Mouse (Mus musculus) granulocyte monocyte progenitor cell, adult 5-6 weeks (primary cell): ENCODE measurements around the gene Kl. TPM values are rescaled to one million over a fixed set of nuclear protein-coding genes. Genes with fewer than 3 reads are reported as not detected.
A peak's percentile ranks its signal among the peaks of the same experiment; 100 is the strongest.

Source experiments
- ATAC-seq: replicated peaks from 2 replicates; pipeline ENCODE4 v1.8.0; 2016; ENCODE audit warnings: mild to moderate bottlenecking, moderate TSS enrichment, inconsistent platforms; ENCODE audit not compliant: poor library complexity, severe bottlenecking
- total RNA-seq, 2 experiments: library from RNA; stranded (forward) in 1 of 2; stranded (reverse) in 1 of 2; fragments of 200-712, 200-1000 nt in 1 of 2; fragments of >200 nt in 1 of 2; fragmentation: Nextera tagmentation in 1 of 2; gene quantifications; 2 replicates each; pipeline ENCODE4 v1.2.3; 2014 to 2017

The Kl gene
- total RNA-seq (2014; fragmentation: Nextera tagmentation) (not detected in 2 replicates), total RNA-seq (2017) (not detected in 2 replicates)

DNA sequence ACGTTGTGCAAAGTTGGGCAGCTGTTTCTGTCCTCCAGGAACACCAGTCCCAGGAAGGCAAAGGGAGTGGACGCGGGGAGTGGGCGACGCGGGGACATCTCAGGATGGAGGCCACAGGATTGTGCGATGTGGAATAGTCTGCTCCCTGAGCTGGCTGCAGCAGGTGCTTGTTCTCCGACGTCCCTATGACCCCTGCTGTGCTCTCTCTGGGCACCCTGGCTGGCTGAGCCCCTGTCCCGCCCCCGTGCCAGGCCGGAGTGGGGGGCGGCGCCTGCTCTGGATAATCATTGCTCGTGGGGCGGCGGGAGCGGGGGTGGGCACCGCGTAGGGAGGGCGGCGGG, at the start of gene Kl:
Gene Kl, plus strand, starts transcription at position 280 of the 341 bp plus-strand sequence.
- ATAC-seq = no peak

DNA sequence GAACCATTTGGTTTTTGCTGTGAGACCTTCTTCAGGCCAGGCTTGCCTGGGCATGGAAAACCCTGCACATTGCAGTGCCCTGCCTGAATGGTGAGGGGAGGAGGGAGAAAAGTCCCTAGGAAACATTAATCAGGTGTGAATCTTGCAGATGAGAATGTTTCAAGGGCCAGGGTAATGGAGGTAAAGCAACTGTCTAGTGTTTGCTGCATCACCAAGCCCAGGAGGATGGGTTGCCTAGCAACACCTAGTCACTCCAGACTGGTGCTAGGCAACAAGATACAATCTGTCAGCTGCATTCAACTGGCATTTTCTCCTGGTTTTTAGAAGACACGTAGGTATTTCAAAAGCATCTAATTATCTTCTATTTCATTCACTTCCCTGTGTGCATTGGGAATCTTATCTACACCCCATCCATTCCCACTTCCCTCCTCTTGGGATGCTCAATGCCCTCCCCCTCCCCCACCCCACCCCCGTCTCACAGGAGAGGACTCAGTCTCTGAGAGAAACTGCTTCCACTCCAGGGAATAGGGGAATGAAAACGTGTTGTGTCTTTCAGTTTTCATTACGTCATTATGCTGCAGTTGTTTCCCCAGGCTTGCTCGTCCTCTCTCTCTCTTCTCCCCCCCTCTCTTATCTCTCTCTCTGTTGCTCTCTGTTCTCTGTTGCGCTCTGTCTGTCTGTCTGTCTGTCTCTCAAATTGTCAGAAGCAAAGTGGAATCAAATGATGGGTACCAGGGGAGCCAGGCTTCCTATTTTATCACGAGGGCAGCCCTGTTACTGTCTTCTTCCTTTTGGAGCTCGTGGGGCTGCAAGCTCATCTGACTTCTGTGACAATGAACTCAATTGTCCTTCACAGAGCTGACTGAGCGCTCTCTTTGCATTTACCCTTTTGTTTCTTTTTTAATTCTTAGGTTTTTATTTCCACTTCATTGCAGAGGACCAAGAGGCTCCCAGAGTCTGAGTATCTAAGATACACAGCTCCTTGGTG, 46.1 kb upstream of the Kl start:
- no peak for ATAC-seq

DNA sequence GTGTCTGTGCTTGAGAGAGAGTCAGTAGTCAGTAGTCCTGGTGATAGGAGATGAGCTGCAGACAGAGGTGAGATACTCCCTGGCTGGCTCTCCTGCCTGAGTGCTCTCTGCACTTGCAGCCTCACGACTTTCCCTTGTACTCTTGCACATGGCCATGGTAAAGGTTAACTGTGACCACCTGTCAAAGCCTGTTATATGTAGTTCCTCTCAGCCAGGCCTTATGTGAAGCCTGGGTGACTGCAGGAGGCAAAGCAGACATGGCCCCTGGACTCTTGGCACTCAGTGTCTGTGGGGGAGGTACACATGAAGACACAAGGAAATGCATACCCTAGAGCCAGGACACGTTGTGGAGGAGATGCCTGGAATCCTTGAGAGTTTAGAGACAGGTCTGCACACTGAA, 40.3 kb upstream of the Kl start:
- no peak for ATAC-seq

DNA sequence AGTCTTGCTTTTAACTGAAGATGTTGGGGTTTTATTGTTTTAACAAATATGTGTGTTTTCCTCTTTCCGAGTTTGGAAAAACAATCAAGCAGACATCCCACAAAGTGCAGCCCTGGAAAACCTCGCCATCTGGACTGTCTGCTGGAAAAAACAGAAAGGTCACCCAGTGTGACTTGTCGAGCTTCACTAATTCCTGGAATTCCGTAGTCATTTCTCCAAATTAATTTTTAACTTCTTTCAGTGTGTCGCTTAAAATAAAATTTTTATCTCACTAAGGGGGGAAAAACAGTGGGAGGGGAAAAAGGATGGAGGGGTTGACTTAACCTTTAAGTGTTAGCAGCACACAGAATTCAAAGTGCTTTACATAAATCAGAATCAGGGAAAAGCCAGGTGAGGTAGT, 39.8 kb upstream of the Kl start:
- ATAC-seq = no peak

DNA sequence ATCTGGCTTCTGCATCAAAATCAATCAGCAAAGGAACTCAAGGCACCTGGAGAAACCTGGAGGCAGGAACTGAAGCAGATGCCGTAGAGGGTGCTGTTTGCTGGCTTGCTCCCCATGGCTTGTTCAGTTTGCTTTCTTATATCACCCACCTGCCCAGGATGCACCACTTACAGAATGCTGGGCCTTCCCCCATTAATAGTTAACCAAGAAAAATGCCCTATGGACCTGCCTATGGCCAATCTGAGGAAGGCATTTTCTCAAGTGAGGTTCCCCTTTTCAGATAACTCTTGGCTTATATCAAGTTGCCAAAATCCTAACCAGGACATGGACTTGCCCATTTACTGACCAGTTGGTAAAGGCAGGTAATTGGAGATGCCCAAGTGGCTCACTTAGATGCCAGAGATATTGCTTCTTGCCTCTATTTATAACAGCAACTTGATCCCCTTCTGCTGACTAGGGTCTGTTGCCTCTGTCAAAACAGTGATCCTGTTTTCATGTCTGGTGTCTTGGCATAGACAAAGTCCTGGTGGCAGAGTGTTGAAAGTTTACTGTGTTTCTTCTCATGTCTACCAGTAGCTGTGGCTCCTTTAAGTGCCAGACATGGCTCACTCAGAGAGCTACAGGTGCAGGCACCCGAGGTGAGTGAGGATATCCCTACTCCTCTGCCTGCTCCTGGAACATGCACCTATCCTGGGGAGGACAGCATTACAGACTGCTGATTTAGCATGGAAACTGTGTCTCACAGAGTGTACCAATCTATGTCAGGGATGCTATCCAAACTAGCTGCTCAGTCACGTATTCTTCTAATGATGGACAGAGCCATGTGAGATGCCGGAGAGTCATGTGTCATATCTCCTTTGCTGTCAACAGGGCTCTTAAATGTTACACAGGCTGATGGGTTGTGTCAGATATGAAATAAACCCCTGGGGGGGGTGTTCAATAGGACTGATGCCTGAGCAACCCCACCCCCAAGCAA, 37.0 kb upstream of the Kl start:
- ATAC-seq = no peak

DNA sequence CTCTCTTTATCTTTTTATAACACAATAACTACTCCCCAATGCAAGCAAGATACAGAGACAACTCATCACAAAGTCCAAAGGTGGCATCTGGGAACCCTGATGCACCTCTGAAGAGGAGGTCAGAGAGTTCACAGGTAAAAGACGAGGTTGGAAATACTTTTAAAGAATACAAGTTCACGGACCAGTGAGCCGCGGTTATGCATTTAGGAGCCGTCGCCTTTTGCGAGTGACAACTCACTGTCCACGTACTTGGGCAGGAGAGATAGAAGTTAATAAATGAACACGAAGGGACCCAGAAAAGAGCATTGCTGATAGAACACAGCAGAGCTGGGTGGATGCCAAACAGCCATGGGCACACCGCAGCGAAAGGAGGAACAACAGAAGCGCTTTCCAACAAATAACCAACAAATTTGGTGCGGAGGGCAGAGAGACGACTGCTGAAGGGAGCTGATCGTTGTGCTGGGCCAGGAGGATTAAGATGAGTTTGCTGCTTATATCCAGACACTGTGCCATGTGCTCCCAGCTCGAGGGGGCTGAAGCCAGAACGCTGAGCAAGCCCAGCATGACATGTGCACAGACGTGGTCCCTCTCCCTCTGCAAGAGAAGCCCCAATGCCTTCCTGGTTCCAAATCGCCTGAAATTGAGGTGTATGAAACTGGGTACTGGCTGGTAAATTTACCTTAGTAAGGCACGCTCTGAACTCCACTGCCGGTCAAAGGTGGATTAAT, 35.1 kb upstream of the Kl start:
- no peak for ATAC-seq

DNA sequence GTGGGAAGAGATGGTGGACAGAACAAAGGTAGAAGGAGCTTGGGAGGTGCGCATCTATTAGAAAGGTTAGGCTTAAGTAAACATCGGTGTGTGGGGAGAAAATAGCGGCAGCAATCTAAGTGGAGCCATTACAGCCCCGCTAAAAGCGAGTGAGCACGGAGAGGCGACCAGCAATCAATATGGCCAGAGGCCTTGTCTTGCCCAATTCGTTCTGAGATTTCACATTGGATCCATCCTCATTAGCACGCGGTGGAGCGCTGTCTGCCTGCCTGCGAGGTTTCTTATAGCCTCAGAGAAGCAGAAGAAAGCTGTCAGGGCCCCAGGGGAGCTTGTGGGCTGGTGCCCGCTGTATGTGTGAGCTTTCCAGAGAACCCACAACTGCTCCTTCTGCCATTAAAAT, 33.8 kb upstream of the Kl start:
- no peak for ATAC-seq

DNA sequence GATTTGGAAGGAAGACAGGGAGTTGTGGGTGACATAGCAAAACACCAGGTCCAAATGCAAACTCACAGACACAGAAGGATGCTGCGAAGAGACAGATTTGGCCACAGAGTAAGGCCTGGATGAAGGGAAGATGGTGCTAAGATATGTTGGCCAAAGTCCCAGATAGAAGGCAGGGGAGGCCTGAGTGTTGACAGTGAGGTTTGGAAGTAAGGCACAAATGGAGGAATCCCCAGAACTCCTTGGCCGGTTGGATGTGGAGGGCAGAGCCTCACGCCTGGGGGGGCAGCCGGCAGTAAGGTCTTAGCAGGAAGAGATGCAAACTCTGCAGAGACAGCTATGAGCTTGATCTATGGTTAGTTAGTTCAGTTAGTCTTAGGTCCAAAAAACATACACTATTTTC, 33.1 kb upstream of the Kl start:
- ATAC-seq = no peak

DNA sequence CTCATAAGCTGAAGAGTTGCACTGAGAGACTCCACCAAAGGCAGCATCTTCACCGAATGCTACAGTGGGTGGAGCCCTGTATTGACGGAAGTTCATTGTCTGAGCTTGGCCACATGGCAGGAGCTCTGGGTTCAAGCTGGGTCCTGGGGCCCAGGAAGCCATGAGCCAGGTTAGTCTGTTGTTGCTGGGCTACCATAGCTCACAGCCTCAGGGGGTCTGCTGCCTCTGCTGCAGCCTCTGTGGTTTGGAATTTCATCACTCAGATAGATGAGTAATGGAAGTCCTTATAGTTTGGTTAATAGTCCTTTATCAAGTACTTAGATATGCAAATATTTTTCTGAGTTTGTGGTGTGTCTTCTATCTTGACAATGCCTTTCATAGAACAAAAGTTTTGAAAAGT, 32.4 kb upstream of the Kl start:
- ATAC-seq = no peak

DNA sequence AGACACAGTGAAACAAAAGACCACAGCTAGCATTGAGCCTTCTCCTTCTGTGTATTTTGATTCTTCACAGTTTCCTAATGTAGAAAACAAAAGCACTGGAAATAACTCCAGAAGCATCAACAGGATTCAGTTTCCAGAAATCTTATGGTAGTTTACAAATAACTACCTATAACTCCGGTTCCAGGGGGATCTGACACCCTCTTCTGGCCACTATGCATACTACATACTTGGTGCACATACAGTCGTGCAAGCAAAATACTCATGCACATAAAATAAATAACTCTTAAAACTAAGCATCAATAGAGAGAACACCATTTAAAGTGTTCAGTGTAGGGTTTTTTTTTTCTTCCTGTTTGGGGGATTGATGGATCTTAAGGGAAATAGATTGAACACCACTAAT, 23.0 kb upstream of the Kl start:
- ATAC-seq = no peak

DNA sequence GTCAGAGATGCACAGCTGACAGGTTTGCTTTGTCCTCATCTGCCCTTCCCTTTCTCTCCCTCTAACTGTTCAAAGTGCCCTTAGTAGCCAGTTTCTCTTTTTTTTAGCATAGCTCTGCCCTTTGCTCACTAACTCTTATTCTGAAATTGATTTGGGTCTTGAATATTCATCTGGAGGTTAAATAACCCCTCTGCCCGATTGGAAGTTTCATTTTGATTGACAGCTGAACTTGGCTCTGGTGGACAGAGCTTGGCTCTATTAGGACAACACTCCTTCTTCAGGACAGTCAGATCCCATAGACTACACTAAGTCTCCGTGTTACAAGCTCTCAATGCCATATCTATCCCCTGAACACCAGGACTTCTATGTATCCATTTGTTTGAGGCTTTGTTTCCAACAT, 19.8 kb upstream of the Kl start:
- no peak for ATAC-seq

DNA sequence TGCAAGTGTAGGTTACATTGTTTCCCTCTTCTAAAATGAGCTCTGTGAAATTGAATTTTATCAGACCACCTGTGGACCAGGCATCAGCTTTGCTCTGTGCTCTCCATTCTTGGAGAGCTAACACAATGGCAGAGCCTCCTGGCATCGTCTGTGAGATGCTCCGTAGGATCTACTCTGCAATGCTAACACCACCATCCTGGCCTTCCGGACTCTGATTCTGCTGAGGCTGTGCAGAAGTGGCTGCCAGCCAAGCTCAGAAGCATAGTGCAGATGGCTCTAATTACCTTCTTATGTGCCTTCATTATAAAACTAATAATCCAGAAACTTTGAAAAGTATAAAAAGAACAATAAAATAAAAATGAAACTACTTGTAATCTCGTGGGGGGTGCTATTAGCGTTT, 16.2 kb upstream of the Kl start:
- no peak for ATAC-seq

DNA sequence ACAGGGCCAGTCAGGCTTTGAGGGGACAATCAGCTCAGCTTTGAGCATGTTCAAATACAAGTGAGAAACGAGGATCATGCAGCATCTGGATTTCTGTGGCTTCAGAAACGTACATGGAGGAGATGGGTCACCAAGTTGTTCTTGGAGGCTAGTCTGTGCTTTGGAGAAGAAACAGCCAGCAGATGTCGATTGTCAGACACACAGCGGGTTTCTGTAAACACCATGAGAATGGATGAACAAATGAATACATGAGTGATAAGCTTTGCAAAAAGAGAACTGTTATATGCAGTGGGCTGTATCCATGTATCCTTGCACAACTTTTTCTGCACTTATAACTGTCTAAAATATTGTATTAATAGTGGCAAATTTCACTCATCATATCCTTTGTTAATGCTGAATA, 15.6 kb upstream of the Kl start:
- ATAC-seq = no peak

DNA sequence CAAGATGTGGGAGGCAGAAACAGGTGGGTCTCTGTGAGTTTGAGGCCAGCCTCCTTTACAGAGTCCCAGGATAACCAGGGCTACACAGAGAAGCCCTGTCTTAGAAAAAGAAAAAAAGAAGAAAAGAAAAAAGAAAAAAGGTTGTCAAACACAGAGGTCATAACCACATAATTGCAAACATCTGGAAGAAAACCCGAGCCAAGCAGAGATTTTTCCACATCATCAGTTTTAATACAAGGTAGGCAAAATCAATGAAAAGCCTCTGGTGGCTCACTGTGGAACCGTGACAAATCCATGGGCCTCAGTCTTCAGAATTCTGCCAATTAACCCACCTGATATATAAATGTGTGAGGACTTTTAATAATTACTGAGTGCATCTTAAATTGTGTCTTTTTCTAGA, 14.9 kb upstream of the Kl start:
- ATAC-seq = no peak

DNA sequence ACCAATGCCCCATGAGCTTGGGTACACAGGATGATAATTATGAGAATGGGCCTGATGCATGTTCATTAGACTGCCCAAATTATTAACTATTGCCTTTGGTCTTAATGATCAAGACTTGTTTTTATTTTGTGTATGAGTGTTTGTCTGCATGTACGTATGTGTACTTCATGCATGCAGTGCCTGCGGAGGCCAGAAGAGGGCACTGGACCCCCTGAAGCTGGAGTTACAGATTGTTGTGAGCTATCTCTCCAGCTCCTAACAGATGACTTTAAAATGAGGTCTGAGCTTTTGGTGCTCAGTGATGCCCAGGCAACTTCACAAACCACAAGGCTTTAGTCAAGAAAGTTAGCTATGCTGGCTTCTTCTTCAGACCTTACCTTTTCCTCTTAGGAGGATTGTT, 6.8 kb upstream of the Kl start:
- no peak for ATAC-seq

DNA sequence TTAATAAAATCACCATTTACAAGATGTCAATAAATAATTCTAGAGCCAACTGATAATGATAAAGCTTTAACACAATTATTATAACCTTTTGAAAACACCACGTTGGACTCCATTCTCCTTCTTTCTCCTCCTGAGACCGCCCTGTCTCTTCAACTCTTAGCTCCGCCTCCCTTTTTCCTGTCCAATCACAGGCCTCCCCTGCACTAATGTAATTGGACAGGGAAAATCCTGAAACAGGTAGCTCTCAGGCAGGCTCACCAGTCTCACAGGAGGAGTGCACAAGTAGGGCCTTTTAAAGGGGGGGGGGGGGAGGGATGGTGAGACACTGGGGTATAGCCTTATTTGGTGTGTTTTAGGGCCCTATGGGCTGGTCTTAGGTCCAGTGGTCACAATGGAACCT, 3.3 kb upstream of the Kl start:
- ATAC-seq = no peak

DNA sequence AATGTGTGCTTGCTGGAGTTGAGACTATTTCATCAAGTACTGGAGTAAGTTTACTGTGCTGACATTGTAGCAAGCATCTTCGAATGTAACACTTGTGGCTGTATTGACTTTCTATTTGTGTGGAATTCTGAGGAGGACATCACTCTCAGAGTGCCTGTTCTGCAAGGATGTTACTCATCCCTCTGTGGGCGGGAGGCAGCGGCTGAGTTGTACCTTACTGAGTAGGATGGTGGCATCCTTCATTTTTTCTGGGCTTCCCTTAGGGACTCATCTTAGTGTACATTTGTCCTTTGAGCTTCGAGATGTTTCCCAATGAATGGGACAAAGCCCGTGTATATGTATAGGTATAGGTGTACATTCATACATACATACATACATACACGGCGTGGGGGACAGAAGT, 1.1 kb upstream of the Kl start:
- ATAC-seq = no peak

DNA sequence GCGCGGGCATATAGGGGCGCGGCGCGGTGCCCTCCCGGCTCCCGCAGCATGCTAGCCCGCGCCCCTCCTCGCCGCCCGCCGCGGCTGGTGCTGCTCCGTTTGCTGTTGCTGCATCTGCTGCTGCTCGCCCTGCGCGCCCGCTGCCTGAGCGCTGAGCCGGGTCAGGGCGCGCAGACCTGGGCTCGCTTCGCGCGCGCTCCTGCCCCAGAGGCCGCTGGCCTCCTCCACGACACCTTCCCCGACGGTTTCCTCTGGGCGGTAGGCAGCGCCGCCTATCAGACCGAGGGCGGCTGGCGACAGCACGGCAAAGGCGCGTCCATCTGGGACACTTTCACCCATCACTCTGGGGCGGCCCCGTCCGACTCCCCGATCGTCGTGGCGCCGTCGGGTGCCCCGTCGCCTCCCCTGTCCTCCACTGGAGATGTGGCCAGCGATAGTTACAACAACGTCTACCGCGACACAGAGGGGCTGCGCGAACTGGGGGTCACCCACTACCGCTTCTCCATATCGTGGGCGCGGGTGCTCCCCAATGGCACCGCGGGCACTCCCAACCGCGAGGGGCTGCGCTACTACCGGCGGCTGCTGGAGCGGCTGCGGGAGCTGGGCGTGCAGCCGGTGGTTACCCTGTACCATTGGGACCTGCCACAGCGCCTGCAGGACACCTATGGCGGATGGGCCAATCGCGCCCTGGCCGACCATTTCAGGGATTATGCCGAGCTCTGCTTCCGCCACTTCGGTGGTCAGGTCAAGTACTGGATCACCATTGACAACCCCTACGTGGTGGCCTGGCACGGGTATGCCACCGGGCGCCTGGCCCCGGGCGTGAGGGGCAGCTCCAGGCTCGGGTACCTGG, 488 bp downstream of the Kl start:
- peak; percentile 68 for ATAC-seq

DNA sequence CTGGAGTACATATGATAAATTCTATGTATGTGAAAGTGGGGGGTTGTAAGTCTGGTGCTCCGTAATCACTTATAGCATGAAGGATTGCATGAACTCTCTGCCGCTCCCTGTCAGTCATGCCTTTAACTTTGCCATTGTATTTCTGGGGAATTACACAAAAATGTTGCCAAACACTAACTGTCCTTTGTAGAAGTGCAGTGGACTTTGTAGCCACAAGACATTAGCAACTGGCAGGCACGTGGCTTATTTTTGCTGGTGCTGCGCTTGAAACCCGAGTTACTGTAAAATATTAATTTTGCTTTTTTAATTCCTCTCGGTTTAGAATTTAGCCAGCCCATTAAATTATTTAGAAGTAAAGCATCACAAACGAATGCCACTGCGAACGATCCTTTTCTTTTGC, 2.4 kb downstream of the Kl start:
- no peak for ATAC-seq

DNA sequence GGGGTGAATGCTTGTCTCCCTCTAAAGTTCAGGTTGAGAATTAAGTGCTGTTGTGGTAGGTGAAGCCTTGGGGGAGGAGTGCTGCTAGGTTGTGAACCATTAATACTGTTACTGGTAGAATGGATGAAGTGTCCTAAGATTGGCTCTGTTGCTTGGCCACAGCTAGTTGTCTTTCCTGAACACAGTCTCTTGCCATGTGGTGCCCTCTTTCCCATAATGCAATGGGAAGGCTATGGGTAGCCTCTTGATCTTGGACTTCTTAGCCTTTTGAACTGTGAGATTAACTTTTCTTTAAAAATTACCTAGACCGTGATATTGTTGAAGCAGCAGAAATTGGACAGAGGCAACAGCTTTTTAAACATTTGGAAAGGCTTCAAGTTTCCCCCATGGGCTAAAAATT, 7.5 kb downstream of the Kl start:
- ATAC-seq = no peak
